Mouse (Mus musculus) retina, embryonic 14.5 days (tissue): Measurements from ENCODE around the gene Mgat2.

Source experiments
- DNase-seq: peaks from one replicate; pipeline ENCODE4 v3.0.0-alpha.2; 2015; ENCODE audit warnings: low spot score

Gene Mgat2

GRCm38 (mm10) chr12:69179371-69179770 lies 4.6 kb upstream of the Mgat2 start:
- no peak for DNase-seq

- DNase-seq: no peak
Observed at GRCm38 (mm10) chr12:69181800-69182199, 2.2 kb upstream of the Mgat2 start.

GRCm38 (mm10) chr12:69184342-69185295 lies 662 bp downstream of the Mgat2 start:
- DNase-seq: peak; percentile 54

GRCm38 (mm10) chr12:69185371-69185770 lies 1.4 kb downstream of the Mgat2 start:
- DNase-seq: peak; percentile 14

- DNase-seq: no peak
Observed at GRCm38 (mm10) chr12:69186811-69187471, 3.0 kb downstream of the Mgat2 start.

- DNase-seq: no peak
Observed at GRCm38 (mm10) chr12:69190074-69190473, 6.1 kb downstream of the Mgat2 start.

GRCm38 (mm10) chr12:69190522-69190921 lies 6.6 kb downstream of the Mgat2 start:
- DNase-seq: no peak

GRCm38 (mm10) chr12:69191396-69191795 lies 7.4 kb downstream of the Mgat2 start:
- no peak for DNase-seq

GRCm38 (mm10) chr12:69192637-69193036 lies 8.7 kb downstream of the Mgat2 start:
- DNase-seq: no peak

- DNase-seq: peak; percentile 88
Observed at GRCm38 (mm10) chr12:69196444-69197377, 12.8 kb downstream of the Mgat2 start, which contains the start of gene Gm49383. Gm49383 (minus strand) TSS chr12:69197104.

GRCm38 (mm10) chr12:69197378-69198163 lies 13.6 kb downstream of the Mgat2 start:
- peak; percentile 53 for DNase-seq

GRCm38 (mm10) chr12:69198164-69198535 lies 14.2 kb downstream of the Mgat2 start, which contains the start of gene Dnaaf2:
Dnaaf2 (minus strand) TSS chr12:69198429.
- peak; percentile 82 for DNase-seq

- DNase-seq: no peak
Observed at GRCm38 (mm10) chr12:69198985-69199384, 15.0 kb downstream of the Mgat2 start.

GRCm38 (mm10) chr12:69204052-69204833 lies 20.3 kb downstream of the Mgat2 start, which contains the start of gene Gm49384:
Gm49384 (minus strand) TSS chr12:69204267.
- no peak for DNase-seq

GRCm38 (mm10) chr12:69207396-69207795 lies 23.4 kb downstream of the Mgat2 start:
- DNase-seq: no peak

GRCm38 (mm10) chr12:69207926-69208325 lies 24.0 kb downstream of the Mgat2 start:
- DNase-seq: no peak

GRCm38 (mm10) chr12:69208520-69208919 lies 24.6 kb downstream of the Mgat2 start:
- DNase-seq: no peak

GRCm38 (mm10) chr12:69210056-69210979 lies 26.4 kb downstream of the Mgat2 start:
- DNase-seq: no peak

GRCm38 (mm10) chr12:69211057-69211456 lies 27.1 kb downstream of the Mgat2 start:
- DNase-seq: peak; percentile 21
